Mouse (Mus musculus) common myeloid progenitor, adult 5-6 weeks (primary cell): ENCODE data around the gene Pik3r1. TPM values are rescaled to one million over a fixed set of nuclear protein-coding genes. Genes with fewer than 3 reads are reported as not detected.

Experiments
- ATAC-seq: replicated peaks from 2 replicates; pipeline ENCODE4 v1.8.0; 2016; ENCODE audit warnings: low read depth, mild to moderate bottlenecking, moderate TSS enrichment, inconsistent platforms; ENCODE audit not compliant: poor library complexity, severe bottlenecking
- total RNA-seq: library from RNA; stranded (forward); fragments of 200-1000, 187-1606 nt; gene quantifications from 2 replicates; pipeline ENCODE4 v1.2.3, GENCODE M21; 2017

The Pik3r1 gene
- total RNA-seq, 1 experiment from 2014 or later = 116 TPM

DNA sequence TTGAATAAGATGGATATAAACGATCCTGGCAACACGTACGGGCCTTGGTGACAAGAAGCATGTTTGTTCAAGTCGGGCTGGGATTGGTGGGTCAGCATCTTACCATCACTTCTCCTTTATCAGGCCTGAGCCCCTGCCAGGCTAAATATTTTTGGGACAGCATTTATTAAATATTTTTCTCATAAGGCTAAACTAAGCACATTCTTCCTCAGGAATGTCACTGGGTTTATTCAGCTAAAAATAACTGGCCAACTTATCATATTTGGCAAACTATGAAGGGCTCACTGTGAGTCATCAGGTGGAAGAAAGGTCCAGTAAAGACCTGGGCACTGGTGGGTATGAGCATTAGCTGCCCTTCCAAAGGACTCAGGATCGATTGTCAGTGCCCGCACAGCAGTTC lies 50.2 kb downstream of the Pik3r1 start:
- ATAC-seq = no peak

DNA sequence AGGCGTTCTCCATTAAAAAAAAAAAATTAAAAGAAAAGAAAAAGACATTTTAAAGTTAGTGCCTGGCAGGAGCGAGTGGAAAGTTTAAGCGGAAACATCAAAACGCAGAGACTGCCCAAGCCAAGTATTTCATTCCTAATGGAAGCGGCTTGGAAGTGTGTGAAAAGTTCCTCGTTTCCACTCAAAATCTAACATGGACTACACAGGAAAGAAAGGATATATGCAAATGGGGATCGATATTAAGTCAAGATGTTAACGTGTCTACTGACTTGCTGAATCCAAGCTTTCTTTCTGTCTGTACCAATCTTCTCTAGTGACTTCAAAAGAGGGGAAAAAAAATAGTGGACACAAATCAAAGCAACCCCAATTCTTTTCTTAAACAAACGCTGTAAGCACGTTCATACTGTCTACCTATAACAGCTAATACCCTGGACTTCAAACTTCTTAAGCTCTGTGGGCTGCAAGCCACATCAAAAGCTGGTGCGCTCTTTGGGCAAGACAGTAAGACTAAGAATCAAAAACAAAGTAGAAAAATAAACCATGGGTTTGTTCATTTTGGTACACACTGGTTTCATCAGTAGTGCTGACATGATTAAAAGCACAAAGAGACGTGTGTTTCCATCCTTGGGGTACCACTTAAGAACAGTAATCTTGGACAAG lies 54.5 kb downstream of the Pik3r1 start:
- no peak for ATAC-seq

DNA sequence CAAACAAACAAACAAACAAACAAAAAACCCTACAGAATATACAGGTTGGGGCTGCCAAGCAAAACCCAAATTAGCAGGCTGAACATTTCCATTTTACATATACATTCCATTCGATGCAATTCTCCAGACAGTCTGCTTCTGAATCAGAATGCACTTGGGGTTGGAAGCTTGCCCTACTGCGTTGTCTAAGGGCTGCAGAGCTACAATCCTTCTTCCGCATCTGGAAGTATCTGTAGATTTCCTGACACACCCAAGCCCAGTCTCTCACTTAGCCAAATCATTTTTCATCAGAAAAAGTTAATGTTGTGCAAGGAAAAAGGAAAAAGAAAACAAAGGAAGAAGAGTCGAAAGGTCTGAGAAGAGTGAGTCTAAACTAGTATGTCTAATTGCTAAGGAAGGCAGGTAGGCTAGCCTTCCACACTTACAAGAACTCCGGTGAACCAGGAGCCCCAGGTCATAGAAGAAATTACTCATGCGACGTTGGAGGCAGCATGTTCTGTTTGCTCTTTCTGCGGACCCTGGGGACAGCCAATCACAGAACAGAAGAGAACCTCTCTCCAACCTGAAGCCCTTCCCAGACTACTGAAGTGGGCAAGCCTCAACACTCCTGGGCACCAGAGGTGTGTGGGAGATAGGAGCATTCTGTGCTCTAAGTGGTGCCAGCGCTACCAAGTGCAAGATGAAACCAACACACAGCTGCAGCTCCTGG lies 55.1 kb downstream of the Pik3r1 start:
- ATAC-seq = no peak

DNA sequence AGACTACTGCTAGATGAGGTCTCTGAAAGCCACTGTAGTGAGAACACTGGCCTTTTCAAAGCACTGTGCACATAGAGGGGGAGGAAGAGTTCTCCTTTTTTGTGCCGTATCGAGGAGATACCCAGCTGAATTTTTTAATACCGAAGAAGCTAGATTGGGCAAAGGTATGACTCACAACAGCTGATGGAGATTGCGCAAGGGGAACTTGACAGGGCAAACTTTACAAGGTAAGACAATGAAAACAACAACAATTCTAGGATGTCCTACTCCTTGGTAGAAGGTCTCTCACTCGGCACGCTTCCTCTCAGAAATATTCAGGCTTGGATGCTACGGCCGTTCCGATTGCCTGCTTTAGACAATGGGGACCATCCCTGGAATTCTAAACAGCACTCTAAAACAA lies 55.9 kb downstream of the Pik3r1 start:
- ATAC-seq = 0 out of 2 replicates have a peak, but pooled peaks have one; percentile 24

DNA sequence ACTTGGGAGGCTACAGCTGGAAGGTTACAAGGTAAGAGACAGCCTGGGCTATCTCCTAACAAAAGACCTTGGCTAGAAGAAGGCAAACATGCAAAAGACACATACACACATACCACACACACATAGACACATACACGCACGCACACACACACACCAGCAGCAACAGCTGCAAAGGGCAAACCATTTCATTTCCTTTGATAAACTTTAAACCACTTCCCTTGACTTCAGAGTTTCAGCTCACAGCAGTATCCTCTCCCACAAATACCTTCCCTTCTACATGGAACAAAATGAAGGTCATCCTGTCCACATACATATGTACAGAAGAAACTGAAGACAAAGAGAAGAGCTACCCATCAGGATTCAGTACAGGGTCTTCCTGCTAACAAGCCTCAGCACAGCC lies 56.7 kb downstream of the Pik3r1 start:
- ATAC-seq = peak; percentile 50

DNA sequence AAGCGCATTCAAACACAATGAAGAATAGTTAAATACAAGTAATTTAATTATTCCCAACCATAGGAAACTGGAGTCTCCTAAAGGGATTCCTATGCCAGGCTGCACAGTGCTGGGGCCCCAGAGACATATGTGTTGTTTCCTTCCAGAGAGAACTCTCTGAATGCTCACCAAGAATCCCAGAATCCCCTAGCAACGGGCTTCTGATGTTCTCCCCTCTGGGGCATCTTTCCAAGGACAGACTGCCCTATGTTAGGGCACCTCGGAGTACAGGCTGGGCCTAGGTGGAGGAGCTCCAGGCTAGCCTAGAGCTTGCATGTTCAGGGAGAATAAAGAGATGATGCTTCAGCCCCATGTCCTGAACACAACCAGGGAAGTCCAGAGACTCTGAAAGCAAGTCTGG lies 58.2 kb downstream of the Pik3r1 start:
- no peak for ATAC-seq

DNA sequence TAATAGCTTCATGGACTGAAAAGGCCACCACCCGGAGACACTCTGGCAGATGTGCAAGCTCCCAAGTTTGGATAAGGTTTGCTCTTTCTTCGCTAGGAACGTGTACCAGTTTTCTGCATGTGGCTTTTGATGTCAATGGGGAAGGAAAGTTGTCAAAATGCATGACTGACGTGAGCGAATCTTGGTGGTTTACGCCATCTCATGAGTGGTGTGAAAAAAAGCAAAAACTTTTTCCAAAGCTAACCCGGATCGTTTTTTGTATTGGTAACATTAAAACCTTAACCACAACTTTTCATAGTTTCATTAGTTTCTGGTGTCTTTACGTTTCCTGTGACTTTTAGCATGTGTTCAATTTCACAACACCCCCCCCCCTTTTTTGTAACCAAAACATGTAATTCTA lies 60.8 kb downstream of the Pik3r1 start:
- ATAC-seq = no peak

DNA sequence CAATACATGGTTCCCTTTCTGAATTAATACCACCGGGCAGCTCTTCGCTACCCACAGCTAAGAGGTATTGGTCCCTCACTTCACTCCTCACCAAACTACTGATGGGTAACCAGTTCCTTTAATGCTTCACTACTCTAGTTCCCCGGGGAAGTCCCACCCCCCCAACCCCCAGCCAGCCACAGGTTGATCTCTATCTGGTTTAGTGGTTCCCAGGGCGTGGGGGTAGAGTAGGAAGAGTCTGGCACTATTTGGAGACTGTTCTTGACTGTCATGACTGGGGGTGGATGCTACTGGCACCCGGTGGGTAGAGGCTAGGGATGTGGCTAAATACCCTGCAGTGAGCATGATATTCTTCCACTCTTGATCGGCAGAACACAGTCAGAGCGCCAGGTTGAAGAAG lies 61.6 kb downstream of the Pik3r1 start:
- ATAC-seq = peak; percentile 33; the same call in 1 of the 2 replicates

DNA sequence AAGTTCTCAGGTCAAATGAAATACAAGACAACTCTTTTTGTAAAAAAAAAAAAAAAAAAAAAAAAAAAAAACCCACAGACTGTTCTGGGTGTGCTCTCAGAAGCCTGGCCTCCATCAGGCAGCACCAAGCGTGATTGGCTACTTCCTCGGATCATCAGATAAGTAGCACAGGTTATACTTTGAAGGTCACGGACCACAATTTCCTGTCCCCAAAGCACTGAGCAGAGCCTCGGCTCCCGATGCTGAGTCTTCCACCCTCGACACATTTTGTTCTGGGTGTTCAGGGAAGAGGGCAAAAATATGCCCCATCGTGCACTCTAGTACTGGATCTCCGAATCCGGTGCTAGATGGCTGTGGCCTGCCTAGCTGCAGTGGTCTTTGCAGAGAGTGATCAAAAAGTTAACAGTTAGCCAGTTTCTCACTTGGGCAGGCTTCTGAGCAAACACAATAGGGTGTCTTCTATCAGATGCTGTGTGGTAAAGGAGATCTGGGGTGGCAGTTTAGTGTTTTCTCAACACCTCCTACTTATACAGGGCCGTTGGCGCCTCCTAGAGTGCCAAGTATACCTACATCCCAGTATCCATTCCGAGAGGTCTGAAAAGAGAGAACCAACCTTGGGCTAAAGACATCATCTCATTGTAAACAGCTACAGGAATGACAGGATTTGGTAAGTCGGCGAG lies 65.8 kb downstream of the Pik3r1 start:
- no peak; the same call in 1 of the 2 replicates for ATAC-seq

DNA sequence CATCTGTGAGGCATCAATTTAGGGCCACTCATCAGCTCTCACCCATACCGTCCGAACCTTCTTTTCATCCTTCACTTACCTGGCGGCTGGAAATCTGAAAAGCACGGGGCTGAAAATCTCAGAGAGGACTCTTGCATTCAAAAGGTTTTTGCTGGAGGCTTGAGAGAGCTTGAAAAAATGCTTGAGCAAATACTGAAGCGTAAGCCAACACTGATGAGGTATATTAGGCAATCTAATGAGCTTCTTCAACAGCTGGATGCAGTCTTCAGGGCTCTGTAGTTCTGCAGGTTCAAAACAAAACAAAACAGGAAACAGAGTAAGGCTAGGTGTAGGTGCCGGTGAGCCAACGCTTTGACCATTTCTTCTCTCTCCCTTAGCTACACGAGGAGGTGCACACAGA lies 66.4 kb downstream of the Pik3r1 start:
- no peak for ATAC-seq

DNA sequence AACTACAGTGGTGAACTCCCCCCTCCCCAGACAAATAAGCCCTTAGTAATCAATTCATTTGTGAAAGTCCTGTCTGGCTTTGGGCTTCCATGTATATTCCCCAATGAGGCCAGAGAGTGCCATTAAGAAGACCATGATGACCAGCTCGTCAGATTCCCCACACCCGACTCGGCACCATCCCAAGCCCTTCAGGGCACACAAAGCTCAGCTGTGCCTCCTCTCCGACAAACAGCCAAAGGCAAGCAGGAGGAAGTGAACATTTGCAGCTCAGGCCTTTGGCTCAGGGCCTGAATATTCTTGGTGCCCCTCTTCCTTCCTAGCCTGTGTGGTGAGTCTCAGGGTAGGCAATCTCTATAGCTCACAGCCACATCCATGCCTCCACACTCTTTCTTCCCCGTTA lies 68.3 kb downstream of the Pik3r1 start:
- ATAC-seq = 0 out of 2 replicates have a peak, but pooled peaks have one; percentile 15

DNA sequence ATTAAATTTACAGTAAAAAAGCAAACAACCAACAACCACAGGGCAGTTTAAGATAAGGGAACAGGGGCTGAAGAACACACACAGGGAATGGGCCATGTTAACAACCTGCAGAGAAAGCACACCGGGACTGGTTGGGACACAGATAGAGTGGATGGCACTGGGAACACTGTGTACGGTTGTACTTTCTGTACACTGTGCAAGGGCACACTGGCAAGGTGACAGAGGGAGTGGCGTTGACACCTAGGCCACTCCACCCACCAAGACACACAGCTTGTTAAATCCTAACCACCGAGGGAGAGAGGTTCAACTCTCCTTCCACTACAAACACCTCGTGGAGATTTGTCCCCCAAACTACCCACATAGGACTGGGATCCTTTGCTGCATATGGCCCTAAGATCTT lies 70.1 kb downstream of the Pik3r1 start:
- no peak for ATAC-seq

DNA sequence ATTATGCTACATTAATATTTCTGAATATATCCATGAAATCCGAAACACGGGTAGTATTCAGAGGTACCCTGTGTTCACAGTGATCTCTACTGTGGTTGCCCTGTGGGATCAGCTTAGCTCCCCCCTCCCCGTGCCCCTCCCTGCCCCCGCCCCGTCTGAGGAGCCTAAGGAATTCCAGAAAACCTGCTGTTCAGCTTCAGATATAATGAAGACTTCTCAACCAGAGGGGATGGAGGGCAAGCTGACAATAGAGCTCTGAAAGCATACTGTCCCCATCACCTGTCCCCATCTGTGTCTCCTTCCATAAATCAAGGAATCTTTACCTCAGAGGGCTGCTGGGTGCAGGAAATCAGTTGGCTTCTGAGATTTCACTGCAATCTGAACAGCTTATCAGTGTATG lies 70.6 kb downstream of the Pik3r1 start:
- ATAC-seq = no peak

DNA sequence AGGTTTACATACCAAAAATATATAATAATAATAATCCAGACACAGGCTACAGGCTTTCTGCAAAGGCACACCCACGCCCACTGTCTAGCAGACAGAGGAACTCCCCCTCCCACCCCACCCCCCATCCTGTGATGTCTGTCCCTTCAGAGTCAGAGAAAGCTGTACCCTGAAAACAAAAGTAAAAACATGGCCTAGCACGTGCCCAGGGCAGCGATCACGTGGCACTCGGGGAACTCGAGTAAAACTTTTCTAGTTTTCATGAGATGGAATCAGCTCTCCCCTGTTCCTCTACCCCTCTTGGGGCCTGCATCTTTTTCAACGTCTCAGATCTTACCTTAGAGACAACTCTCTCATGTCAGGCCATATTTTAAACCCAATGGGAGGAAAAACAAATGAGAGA lies 71.2 kb downstream of the Pik3r1 start:
- no peak for ATAC-seq

DNA sequence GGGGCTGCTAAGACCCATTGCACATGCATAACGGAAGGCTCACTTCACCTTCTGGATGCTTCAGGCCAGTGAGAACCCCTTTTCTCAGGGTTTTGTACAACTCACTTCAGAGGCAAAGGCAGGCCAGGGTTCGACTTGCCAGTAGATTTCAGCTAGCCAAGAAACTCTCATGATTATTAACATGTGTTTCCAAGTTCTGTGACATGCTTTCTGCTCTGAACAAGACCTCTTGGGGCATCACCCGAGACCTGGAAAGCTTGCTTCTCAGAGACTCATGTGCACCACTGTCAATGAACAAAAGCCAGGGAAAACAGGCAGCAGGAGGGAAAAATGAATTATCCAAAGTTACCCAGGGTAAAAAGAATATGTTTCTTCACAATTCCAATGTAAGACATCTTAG lies 71.7 kb downstream of the Pik3r1 start:
- no peak for ATAC-seq

DNA sequence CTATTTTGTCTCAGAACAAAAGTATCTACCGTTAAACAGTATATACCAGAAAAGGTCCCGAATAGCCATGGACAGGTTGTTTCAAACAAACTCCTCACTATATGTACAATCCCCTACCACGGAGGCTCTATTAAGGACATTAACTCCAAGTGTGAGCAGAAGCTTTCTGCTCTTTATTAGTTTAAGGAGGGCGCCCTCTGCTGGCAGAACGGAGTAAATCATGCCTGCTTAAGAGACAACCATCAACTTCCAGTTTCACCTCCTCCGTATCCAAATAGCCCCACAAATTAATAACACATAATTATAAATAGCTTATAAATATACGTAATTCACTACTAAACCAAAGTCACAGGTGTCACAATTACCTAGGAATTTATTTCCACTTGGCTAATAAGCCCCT lies 72.1 kb downstream of the Pik3r1 start:
- ATAC-seq = peak; percentile 17; the same call in 1 of the 2 replicates

DNA sequence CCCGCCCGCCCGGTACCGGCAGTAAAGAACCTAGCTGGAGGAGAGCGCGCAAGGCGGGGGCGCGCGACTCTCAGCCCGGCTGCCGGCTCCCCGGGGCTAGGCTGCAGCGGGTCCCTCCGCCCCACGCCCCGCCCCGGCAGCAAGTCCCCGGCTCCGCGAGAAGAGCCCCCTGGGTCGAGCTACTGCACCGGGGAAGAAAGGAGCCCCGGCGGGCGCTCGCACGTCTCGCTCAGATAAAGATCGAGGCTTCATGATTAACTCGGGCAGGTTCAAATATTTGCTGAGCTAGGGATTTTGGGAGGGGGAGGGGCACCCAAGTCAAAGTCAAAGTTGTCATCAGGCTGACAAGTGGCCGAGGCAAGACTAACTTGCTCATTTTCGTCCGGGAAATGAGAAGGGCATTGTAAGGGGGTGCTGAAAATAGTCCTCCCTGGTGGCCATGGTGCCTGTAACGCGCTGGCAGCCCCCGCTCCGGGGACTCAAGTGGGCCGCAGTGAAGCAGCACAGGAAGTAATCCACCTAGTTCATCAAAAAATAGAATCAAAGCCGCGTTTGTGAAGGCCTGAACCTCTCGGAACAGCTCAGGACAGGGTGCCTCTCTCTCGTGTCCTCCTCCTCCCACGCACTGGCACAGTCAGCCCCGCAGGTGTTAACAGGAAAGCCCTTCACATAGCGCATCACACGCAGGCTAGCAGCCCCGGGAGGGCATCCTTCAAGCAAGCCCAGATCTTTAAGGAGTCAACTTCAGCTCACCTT lies 73.3 kb downstream of the Pik3r1 start:
- peak; percentile 7; the same call in 1 of the 2 replicates for ATAC-seq

DNA sequence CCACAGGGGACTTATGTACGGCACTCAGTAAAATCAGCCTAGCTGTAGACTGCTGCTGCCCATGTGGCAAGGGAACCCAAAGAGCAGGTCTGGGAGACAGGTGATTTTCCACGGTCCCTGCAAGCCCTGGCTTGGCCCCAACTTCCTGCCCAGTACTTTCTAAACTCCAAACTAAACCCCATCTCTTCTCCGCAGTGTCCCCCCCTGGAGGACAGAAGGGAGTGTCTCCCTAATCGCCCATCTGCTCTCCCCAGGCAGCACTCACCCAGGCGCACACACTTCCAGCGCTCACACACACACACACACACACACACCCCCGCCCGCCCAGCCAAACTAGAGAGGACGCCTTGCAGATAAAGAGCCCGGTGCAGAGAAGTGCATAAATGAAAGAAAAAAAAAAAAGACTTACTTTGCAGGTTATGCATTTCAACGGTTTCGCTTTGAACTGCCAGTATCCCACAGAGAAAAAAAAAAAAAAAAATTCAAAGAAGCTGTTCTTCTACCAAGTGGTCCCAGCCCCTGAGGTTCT lies 74.0 kb downstream of the Pik3r1 start:
- ATAC-seq = peak; percentile 68

DNA sequence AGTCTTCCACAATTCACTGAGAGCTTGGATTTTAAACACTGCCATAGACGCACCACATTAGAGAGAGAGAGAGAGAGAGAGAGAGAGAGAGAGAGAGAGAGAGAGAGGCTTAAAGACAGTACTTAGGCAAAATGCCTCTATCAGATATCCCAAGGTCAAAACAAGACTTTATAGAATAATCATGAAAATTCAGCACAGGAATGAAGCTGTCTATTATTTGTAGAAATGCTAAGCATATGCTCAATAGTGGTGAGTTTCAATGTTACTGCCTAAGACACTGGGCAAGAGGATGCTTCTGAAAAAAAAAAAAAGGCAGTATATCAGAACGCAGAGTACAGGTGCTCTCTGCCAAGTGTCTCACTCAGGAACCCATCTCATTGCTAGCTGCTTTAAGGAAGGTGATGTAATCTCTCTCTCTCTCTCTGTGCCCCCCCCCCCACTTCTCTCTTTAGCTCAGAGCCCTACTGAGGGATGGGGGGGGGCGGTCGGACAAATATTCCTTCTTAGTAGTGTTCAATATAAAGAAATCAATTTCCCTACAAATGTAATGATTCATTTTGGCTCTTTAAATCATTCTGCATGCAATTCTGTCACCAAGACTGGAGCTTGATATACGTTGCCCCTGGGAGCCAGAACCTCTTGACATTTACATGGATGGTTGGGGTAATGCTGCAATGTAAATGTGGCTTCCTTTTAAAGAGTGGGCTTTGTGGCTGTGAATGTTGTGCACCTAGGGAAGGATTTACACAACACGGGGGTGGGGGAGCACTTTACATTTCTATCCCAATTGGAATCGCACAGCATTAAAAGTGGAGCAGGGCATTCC lies 74.9 kb downstream of the Pik3r1 start:
- ATAC-seq = no peak
